Mouse (Mus musculus): ENCODE results near the gene Socs1. TPM values are rescaled to one million over a fixed set of nuclear protein-coding genes. Genes with fewer than 3 reads are reported as not detected.

The Socs1 gene
- polyA plus RNA-seq, 1 experiment from 2014 or later, result 5.4 TPM

DNA sequence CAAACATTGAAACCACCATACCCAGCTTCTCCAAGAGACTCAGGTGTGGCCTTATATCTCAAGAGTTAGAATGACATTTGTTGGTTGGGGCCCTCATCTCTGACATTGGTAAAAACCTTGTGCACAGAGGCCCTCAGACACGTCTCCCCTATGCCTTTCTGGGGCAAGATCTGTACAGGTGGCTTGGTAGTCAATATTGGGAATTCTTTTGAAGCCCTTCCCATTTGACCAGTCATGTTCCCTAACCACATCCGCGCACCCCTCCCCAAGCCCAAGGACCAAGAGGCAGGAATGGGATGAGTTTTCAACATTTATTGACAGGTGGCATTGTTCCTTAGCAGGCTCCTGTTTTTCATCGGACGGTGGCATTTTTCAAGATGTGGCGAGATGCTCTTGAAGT, 10.7 kb upstream of the Socs1 start, which contains the start of gene Prm2:
Prm2 (minus strand) TSS at position 101 of the 400 bp plus-strand sequence.
- no peaks in the 10 kb centered on the region; the same call in 1 of the 2 replicates for H3K27me3 ChIP-seq (ENCODE audit: control insufficient read depth, insufficient read depth, low read length)
- ATAC-seq (replicated peaks; ENCODE audit: insufficient number of reproducible peaks, low FRiP score, low TSS enrichment, low read depth) (no peak), DNase-seq (ENCODE audit: low spot score) (no peak)
- H3K9ac ChIP-seq (replicated peaks; ENCODE audit: low read length), result no peak within 1 kb of the TSS
- no peaks in the 10 kb centered on the region for H3K4me1 ChIP-seq (ENCODE audit: control insufficient read depth, insufficient read depth, low read length)
- H3K27ac ChIP-seq (replicated peaks; ENCODE audit: low read depth, low read length), result no peak within 1 kb of the TSS
- H3K9me3 ChIP-seq (replicated peaks; ENCODE audit: control insufficient read depth, low read length), result no peaks in the 10 kb centered on the region
- H3K36me3 ChIP-seq (replicated peaks; ENCODE audit: control insufficient read depth, insufficient read depth, low read depth, low read length), result no peaks in the 10 kb centered on the region
- H3K4me2 ChIP-seq (ENCODE audit: low read depth, low read length), result no peak within 1 kb of the TSS
- no peak within 1 kb of the TSS for H3K4me3 ChIP-seq (ENCODE audit: low read depth, low read length)
- WGBS, result 77% methylated on average over 6 of the region's 6 CpGs

DNA sequence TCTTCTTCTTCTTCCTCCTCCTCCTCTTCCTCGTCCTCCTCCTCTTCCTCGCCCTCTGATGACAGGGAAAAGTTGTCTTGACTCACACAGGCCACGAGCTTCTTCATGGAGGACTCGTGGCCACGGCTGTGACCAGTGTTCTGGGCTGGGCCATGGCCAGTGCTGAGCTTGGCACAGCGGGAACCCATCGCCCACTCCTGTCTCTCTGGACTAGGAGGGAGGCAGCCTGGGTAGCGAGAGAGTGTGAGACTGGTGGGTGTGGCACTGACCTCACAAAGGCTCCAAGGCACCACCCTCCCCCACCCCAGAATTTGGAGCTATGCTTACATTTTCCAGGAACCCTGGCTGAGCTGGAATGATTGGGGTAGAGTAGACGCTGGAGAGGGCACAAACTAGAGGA, 5.4 kb upstream of the Socs1 start, which contains the start of gene Prm3:
Prm3 (minus strand) TSS at position 213 of the 400 bp plus-strand sequence.
- Histone ChIP-seq H3K27me3 (ENCODE audit: control insufficient read depth, insufficient read depth, low read length) (no peaks in the 10 kb centered on the region), H3K9ac (replicated peaks; ENCODE audit: low read length) (no peak within 1 kb of the TSS), H3K27ac (replicated peaks; ENCODE audit: low read depth, low read length) (no peak within 1 kb of the TSS), H3K9me3 (replicated peaks; ENCODE audit: control insufficient read depth, low read length) (no peaks in the 10 kb centered on the region), H3K4me3 (ENCODE audit: low read depth, low read length) (no peak within 1 kb of the TSS), H3K4me2 (ENCODE audit: low read depth, low read length) (no peak within 1 kb of the TSS), H3K36me3 (replicated peaks; ENCODE audit: control insufficient read depth, insufficient read depth, low read depth, low read length) (no peaks in the 10 kb centered on the region), H3K4me1 (ENCODE audit: control insufficient read depth, insufficient read depth, low read length) (no peaks in the 10 kb centered on the region)
- no peak for DNase-seq (ENCODE audit: low spot score)
- 76% methylated on average over 9 of the region's 9 CpGs for WGBS
- no peak for ATAC-seq (replicated peaks; ENCODE audit: insufficient number of reproducible peaks, low FRiP score, low TSS enrichment, low read depth)

- no peak for DNase-seq (ENCODE audit: low spot score)
- no peak for ATAC-seq (replicated peaks; ENCODE audit: insufficient number of reproducible peaks, low FRiP score, low TSS enrichment, low read depth)
- Histone ChIP-seq H3K27ac (replicated peaks; ENCODE audit: low read depth, low read length) (no peak overlapping the region), H3K9me3 (replicated peaks; ENCODE audit: control insufficient read depth, low read length) (no peaks in the 10 kb centered on the region), H3K4me3 (ENCODE audit: low read depth, low read length) (no peak overlapping the region), H3K36me3 (replicated peaks; ENCODE audit: control insufficient read depth, insufficient read depth, low read depth, low read length) (no peaks in the 10 kb centered on the region), H3K4me1 (ENCODE audit: control insufficient read depth, insufficient read depth, low read length) (no peaks in the 10 kb centered on the region), H3K9ac (replicated peaks; ENCODE audit: low read length) (no peak overlapping the region), H3K27me3 (ENCODE audit: control insufficient read depth, insufficient read depth, low read length) (no peaks in the 10 kb centered on the region), H3K4me2 (ENCODE audit: low read depth, low read length) (no peak overlapping the region)
- 57% methylated on average over 4 of the region's 4 CpGs for WGBS
Measured at GRCm38 (mm10) chr16:10788866-10789265, 3.5 kb upstream of the Socs1 start.

DNA sequence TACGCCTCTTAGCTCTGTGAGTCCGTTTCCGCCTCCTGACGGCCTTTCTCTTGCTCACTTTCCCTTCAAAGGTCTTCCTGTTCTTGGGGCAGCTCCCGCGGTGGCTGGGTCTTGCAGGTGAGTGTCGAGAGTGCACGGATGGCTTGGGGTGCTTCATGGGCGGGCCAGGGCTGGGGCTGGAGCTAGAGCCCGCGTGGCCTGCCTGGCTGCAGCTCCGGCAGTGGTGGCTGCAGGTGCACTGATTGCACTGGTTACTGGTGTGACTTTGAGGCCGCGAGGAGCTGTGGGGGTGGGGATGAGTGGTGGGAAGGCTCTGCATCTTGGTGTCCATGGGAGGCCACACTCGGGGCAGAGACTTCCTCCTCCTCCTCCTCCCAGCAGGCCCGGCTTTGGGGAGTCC, 2.9 kb upstream of the Socs1 start, which contains the start of gene Tnp2:
Tnp2 (minus strand) TSS at position 390 of the 400 bp plus-strand sequence.
- ATAC-seq (replicated peaks; ENCODE audit: insufficient number of reproducible peaks, low FRiP score, low TSS enrichment, low read depth), result no peak

GRCm38 (mm10) chr16:10787548-10788058, 2.3 kb upstream of the Socs1 start:
- H3K36me3 ChIP-seq (replicated peaks; ENCODE audit: control insufficient read depth, insufficient read depth, low read depth, low read length), result no peaks in the 10 kb centered on the region
- DNase-seq (ENCODE audit: low spot score) (no peak), ATAC-seq (replicated peaks; ENCODE audit: insufficient number of reproducible peaks, low FRiP score, low TSS enrichment, low read depth) (no peak)
- peaks cover under 1% of the 10 kb centered on the region; the same call in 1 of the 2 replicates for H3K4me1 ChIP-seq (ENCODE audit: control insufficient read depth, insufficient read depth, low read length)
- H3K4me3 ChIP-seq (ENCODE audit: low read depth, low read length), result no peak overlapping the region
- no peak overlapping the region for H3K4me2 ChIP-seq (ENCODE audit: low read depth, low read length)
- no peak overlapping the region for H3K9ac ChIP-seq (replicated peaks; ENCODE audit: low read length)
- H3K9me3 ChIP-seq (replicated peaks; ENCODE audit: control insufficient read depth, low read length), result no peaks in the 10 kb centered on the region
- WGBS, result 81% methylated on average over 7 of the region's 7 CpGs
- H3K27ac ChIP-seq (replicated peaks; ENCODE audit: low read depth, low read length), result no peak overlapping the region
- no peaks in the 10 kb centered on the region; the same call in 1 of the 2 replicates for H3K27me3 ChIP-seq (ENCODE audit: control insufficient read depth, insufficient read depth, low read length)

More for the DNA sequence above, 2.9 kb upstream of the Socs1 start, which contains the start of gene Tnp2:
- H3K27ac ChIP-seq (replicated peaks; ENCODE audit: low read depth, low read length), result no peak within 1 kb of the TSS
- H3K27me3 ChIP-seq (ENCODE audit: control insufficient read depth, insufficient read depth, low read length), result no peaks in the 10 kb centered on the region; the same call in 1 of the 2 replicates
- no peak within 1 kb of the TSS for H3K4me2 ChIP-seq (ENCODE audit: low read depth, low read length)
- WGBS, result 51% methylated on average over 16 of the region's 16 CpGs
- no peak within 1 kb of the TSS for H3K9ac ChIP-seq (replicated peaks; ENCODE audit: low read length)
- no peaks in the 10 kb centered on the region for H3K36me3 ChIP-seq (replicated peaks; ENCODE audit: control insufficient read depth, insufficient read depth, low read depth, low read length)
- no peak within 1 kb of the TSS for H3K4me3 ChIP-seq (ENCODE audit: low read depth, low read length)
- H3K9me3 ChIP-seq (replicated peaks; ENCODE audit: control insufficient read depth, low read length), result no peaks in the 10 kb centered on the region
- no peaks in the 10 kb centered on the region; the same call in 1 of the 2 replicates for H3K4me1 ChIP-seq (ENCODE audit: control insufficient read depth, insufficient read depth, low read length)
- DNase-seq (ENCODE audit: low spot score), result no peak

DNA sequence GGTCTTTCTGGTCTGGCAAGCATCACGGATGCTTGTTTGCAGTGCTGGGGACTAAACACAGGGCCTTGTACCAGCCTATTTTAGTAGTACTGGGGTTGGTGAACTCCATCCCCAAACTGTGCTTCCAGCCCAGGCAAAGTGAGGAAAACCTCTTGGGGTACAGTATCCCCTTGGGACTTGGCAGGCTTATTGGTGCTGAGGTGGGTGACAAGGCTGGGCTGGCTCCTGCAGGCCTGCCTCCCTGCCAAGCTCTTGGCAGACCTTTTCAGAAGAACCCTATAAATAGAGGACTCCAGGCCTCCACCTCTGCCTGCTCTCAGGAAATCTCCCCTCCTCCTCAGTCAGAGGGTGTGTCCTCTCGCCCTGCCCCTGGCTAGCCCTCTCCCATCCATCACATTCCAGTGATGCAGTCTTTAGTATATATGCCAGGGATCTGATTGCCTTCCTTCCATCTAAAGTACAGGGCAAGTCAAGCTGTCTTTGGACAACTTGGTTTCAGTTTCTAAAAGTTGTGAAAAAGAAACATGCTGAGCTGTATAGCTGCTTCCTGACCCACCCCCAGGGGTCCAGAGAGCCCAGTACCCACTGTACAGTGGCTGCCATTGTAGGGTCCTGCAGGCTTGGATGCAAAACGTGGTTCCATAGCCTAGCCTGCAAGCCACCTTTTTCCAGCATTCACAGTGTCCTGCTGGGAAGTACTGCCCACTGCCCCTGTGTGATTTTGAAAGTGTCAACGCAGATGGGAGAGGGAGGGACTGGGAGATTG, 1.6 kb upstream of the Socs1 start:
- no peak overlapping the region; the same call in 1 of the 2 replicates for H3K4me2 ChIP-seq (ENCODE audit: low read depth, low read length)
- no peaks in the 10 kb centered on the region for H3K9me3 ChIP-seq (replicated peaks; ENCODE audit: control insufficient read depth, low read length)
- 58% methylated on average over 4 of the region's 4 CpGs for WGBS
- no peak overlapping the region; the same call in 1 of the 2 replicates for H3K9ac ChIP-seq (replicated peaks; ENCODE audit: low read length)
- peaks cover 4% of the 10 kb centered on the region; the same call in 1 of the 2 replicates for H3K4me1 ChIP-seq (ENCODE audit: control insufficient read depth, insufficient read depth, low read length)
- no peaks in the 10 kb centered on the region for H3K36me3 ChIP-seq (replicated peaks; ENCODE audit: control insufficient read depth, insufficient read depth, low read depth, low read length)
- H3K4me3 ChIP-seq (ENCODE audit: low read depth, low read length), result no peak overlapping the region
- ATAC-seq (replicated peaks; ENCODE audit: insufficient number of reproducible peaks, low FRiP score, low TSS enrichment, low read depth), result no peak
- H3K27ac ChIP-seq (replicated peaks; ENCODE audit: low read depth, low read length), result no peak overlapping the region
- H3K27me3 ChIP-seq (ENCODE audit: control insufficient read depth, insufficient read depth, low read length), result no peaks in the 10 kb centered on the region; the same call in 1 of the 2 replicates
- DNase-seq (ENCODE audit: low spot score), result no peak

- 2% methylated on average over 9 of the region's 9 CpGs for WGBS
- ATAC-seq (replicated peaks; ENCODE audit: insufficient number of reproducible peaks, low FRiP score, low TSS enrichment, low read depth), result peak; percentile 31
- no peaks in the 10 kb centered on the region; the same call in 1 of the 2 replicates for H3K27me3 ChIP-seq (ENCODE audit: control insufficient read depth, insufficient read depth, low read length)
- H3K36me3 ChIP-seq (replicated peaks; ENCODE audit: control insufficient read depth, insufficient read depth, low read depth, low read length), result no peaks in the 10 kb centered on the region
- peak; percentile 95 for DNase-seq (ENCODE audit: low spot score)
- no peaks in the 10 kb centered on the region for H3K9me3 ChIP-seq (replicated peaks; ENCODE audit: control insufficient read depth, low read length)
- peak overlapping the region; percentile 94 for H3K27ac ChIP-seq (replicated peaks; ENCODE audit: low read depth, low read length)
- peak overlapping the region; percentile 66 for H3K4me3 ChIP-seq (ENCODE audit: low read depth, low read length)
- peaks cover 4% of the 10 kb centered on the region; the same call in 1 of the 2 replicates for H3K4me1 ChIP-seq (ENCODE audit: control insufficient read depth, insufficient read depth, low read length)
- H3K4me2 ChIP-seq (ENCODE audit: low read depth, low read length), result peak overlapping the region; percentile 98
- peak overlapping the region; percentile 67 for H3K9ac ChIP-seq (replicated peaks; ENCODE audit: low read length)
Measured at GRCm38 (mm10) chr16:10786288-10786687, 952 bp upstream of the Socs1 start.
